Mouse (Mus musculus): ENCODE data around the gene Irak2. TPM values are rescaled to one million over a fixed set of nuclear protein-coding genes. Genes with fewer than 3 reads are reported as not detected.

Irak2 gene
- polyA plus RNA-seq, 1 experiment from 2014 or later, result 34.6 TPM

DNA sequence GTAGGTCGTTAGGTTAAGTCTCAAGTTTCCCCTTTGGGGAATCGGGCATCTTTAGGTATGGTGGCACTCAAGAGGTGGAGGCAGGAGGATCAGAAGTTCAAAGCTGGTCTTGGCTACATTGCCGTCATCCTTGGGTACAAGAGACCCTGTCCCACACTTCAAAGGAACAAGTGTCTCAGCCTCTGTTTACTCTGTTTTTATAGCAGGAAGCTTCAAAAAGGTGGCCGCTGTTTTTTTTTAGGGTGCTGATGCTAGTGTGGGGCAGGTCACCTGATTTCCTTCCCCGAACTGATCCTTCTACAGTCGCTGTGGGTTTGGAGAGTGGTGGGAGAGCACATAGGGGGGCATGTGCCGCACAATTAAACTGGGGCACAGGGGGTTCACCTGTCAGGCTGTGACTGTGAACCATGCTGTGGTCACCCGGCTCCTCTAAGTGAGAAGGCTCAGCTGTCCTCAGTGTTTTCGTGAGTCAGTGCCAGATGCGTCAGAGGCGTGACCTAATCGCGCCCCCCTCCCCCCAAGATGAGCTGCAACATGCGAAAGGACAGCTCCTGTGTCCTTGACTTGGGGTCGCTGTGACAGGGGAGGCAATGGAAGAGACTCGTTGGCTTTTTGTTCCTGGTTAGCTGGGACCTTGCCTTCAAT lies 16.6 kb downstream of the Irak2 start:
- ChIA-PET POLR2A (interaction anchor here (1.1 kb wide), 1 partner anchor 11 kb away, joined by 3 read pairs; no protein-coding TSS in a partner anchor), CTCF (interaction anchor here (0.9 to 1.6 kb wide), 2 partner anchors 16 to 19 kb away, joined by 3 to 6 read pairs; partner anchors contain the start of gene Irak2)
- ATAC-seq, result no peak
- no peak for DNase-seq (ENCODE audit: low read depth, low spot score)
- H3K27me3 ChIP-seq, result no peaks in the 10 kb centered on the region
- TF ChIP-seq CTCF (IDR thresholded peaks at IDR 0.05), result no peak
- in situ Hi-C loops (cut with MboI; ENCODE audit: low pct_unique_long_range_greater_than_20kb), result no loop called here

DNA sequence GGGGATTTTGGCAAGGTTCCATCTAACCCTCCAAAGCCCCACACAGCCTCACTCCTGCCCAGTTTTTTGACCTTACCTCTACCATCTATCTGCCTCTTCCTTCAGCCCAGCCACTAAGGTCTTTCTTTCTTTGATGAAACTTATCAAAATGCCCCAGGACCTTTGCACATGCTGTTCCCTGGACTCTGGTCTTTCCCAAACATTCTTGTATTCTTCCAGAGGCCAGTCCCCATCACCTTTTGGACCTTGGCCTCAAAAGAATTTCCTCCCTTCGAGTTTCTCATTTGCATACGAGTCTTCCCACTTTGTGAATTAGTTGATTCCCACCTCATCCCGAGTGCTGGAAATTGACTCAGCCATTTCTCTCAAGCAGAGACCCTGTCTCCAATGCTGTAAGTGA lies 17.2 kb downstream of the Irak2 start:
- in situ Hi-C loops (cut with MboI; ENCODE audit: low pct_unique_long_range_greater_than_20kb), result no loop called here
- POLR2A ChIA-PET, result no interaction called here
- DNase-seq (ENCODE audit: low read depth, low spot score), result no peak
- CTCF ChIA-PET, result interaction anchor here (0.9 to 1.6 kb wide), 2 partner anchors 17 to 19 kb away, joined by 3 to 6 read pairs; partner anchors contain the start of gene Irak2
- no peak for TF ChIP-seq CTCF (IDR thresholded peaks at IDR 0.05)
- no peaks in the 10 kb centered on the region for H3K27me3 ChIP-seq
- no peak for ATAC-seq

DNA sequence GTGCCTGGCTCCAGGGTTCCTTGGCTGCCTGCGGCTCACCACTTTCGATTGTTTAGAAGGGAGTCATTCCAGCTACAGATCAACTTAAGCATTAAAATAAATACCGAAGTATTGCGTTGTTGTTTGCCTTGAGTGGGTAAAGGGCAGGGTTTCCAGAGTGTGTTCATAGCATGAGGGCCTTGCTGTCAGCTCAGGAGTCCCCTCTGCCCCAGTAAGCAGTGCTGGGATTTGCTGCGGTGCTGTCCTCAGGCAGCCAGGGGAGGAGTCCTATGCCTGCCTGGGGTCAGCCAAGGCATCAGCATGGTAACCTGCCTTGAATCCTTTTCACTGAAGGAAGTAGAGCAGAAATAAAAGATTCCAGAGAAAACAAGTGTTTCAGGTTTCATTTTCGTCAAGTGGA lies 18.6 kb downstream of the Irak2 start:
- no peaks in the 10 kb centered on the region for H3K27me3 ChIP-seq
- ATAC-seq (no peak), DNase-seq (ENCODE audit: low read depth, low spot score) (no peak)
- TF ChIP-seq CTCF (IDR thresholded peaks at IDR 0.05), result no peak
- in situ Hi-C loops (cut with MboI; ENCODE audit: low pct_unique_long_range_greater_than_20kb), result no loop called here
- POLR2A ChIA-PET, result no interaction called here
- CTCF ChIA-PET, result no interaction called here

DNA sequence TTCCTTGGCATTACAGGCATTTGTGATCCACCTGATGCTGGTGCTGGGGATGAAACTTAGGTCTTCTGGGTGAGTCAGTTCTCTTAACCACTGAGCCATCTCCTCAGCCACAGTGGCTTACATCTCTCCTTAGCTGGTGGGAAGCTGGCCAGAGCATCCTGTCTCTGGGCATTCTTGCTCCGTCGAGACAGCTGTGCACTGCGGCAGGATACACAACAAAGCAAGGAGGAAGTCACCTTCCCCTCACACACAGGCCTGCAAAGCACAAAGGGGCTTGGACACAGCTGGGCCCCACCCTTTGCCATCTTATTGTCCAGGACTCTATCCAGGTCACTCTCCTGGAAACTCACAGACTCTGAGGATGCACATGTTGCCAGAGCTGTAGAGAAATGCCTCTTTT lies 20.0 kb downstream of the Irak2 start:
- ChIA-PET POLR2A (no interaction called here), CTCF (interaction anchor here (4.9 kb wide), 1 partner anchor 19 kb away, joined by 29 read pairs; the partner anchor contains the start of gene Irak2)
- in situ Hi-C loops (cut with MboI; ENCODE audit: low pct_unique_long_range_greater_than_20kb), result no loop called here
- no peak for DNase-seq (ENCODE audit: low read depth, low spot score)
- no peaks in the 10 kb centered on the region for H3K27me3 ChIP-seq
- no peak for TF ChIP-seq CTCF (IDR thresholded peaks at IDR 0.05)
- no peak for ATAC-seq

DNA sequence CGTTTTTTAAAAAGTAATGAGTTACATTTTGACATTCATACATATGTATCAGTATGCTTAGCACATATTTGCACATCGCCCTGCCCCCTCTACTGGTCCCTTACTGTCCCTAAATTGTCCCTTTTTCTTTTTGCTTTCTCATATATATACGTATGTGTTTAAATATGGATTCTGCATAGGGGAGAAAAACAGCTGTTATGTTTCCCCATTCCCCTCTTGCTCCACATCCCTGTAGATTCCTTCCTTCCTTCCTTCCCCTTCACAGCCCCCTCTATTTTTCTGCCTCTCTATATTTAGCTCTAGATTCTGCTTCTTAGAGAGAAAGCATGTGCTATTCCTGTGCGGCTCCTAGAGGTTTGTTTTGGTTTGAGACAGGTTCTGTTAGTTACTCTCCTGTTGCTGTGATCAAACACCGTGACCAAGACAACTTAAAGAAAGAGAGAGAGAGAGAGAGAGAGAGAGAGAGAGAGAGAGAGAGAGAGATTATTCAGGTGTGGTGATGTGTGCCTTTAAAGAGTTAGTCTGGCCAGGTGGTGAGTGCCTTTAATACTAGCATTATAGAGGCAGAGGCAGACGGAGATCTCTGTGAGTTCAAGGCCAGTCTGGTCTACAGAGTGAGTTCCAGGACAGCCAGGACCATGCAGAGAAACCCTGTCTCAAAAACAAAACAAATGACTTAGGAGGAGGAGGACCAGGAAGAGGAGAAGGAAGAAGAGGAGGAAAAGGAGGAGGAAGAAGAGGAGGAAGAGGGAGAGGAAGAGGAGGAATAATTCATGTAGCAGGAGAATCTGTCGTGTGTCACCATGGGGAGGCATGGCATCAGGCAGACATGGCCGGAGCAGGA lies 21.6 kb downstream of the Irak2 start:
- POLR2A ChIA-PET, result interaction anchor here (0.7 kb wide), 1 partner anchor 98 kb away, joined by 4 read pairs; no protein-coding TSS in a partner anchor
- ATAC-seq (no peak), DNase-seq (ENCODE audit: low read depth, low spot score) (no peak)
- in situ Hi-C loops (cut with MboI; ENCODE audit: low pct_unique_long_range_greater_than_20kb), result no loop called here
- CTCF ChIA-PET, result interaction anchor here (1.1 to 4.9 kb wide), 5 partner anchors 11 to 25 kb away, joined by 3 to 29 read pairs (median 7); partner anchors contain the start of gene Irak2
- no peaks in the 10 kb centered on the region for H3K27me3 ChIP-seq
- TF ChIP-seq CTCF (IDR thresholded peaks at IDR 0.05), result no peak

DNA sequence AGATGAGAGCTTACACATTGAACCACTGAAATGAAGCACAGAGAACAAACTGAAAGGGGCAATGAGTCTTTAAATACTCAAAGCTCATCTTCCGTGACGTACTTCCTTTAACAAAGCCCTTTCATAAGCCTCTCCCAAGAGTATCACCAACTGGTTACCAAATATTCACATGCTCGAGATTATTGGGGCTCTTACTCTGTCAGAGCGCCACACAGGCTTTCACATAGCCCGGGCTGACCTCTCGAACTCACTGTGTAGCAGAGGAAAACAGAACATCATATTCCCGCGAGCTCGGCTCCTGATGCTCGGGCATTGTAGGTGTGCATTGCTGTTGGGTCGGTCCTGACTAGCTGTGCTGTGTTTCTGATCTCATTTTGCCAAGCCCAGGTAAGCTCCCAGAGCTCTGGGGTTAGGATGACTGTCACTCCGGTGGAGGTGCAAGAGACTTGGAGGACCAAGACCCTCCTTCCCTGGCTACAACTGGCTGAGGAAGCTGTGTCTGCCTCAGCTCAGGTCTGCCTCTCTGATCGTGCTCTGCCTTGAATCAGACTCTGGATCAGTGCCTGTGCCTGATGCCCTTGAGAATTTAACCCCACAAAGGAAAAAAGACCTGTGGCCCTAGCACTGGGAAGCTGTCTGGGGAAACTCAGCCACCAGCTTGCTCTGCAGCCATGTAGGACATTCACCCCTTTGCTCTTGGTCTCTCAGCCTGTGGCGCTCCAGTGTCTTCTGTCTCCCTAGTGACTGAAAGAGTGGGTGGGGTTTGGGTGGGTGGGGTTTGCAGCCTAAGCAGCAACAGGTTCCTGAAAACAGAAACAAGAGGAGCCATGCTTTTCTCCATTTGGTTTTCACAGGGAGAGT lies 22.5 kb downstream of the Irak2 start:
- ChIA-PET CTCF (interaction anchor here (1.1 to 4.9 kb wide), 5 partner anchors 10 to 26 kb away, joined by 3 to 29 read pairs (median 7); partner anchors contain the start of gene Irak2), POLR2A (no interaction called here)
- no peak for TF ChIP-seq CTCF (IDR thresholded peaks at IDR 0.05)
- in situ Hi-C loops (cut with MboI; ENCODE audit: low pct_unique_long_range_greater_than_20kb), result no loop called here
- DNase-seq (ENCODE audit: low read depth, low spot score), result no peak
- H3K27me3 ChIP-seq, result no peaks in the 10 kb centered on the region
- ATAC-seq, result peak; percentile 20

DNA sequence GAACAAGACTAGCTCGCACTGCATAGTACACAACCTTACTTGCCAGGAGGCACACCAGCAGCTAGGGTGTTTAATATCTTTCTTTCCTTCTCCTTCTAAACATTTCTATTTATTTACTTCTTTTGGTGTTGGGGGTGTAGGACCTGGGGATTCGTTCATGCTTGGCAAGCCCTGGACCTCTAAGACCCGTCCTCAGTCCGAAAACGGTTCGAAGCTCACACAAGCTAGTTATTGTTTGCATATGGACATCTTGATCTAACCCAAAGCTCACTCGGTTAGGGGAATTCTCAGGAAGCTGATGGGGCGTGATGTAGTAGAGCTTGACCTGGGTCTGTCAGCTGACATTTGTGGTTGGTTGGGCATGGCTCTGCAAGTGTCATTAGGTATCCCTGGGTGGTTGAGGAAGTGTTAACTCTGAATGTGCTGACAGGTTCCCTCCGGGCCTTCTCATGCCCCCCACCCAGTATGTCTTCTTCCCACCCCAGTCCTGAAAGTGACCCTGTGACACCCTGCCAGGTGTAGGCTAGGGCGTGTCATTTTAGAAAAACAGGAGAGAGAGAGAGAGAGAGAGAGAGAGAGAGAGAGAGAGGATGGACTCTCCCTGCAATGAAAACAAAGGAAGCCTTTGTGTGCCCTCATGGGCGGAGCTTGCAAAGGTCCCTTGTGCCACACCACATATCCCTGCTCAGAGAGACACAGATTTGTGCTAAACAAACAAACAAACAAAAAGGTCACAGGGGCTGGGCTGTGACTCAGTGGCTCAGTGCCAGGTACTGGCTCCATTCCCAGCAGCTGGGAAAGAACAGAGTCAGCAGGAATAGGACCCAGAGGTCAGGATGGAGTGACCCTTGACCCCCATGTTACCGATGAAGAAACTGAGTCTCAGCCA lies 23.3 kb downstream of the Irak2 start:
- no peak for TF ChIP-seq CTCF (IDR thresholded peaks at IDR 0.05)
- in situ Hi-C loops (cut with MboI; ENCODE audit: low pct_unique_long_range_greater_than_20kb), result no loop called here
- no peak for DNase-seq (ENCODE audit: low read depth, low spot score)
- POLR2A ChIA-PET, result interaction anchor here (0.5 to 0.9 kb wide), 2 partner anchors 35 to 616 kb away, joined by 3 to 4 read pairs; partner anchors contain the start of genes Tatdn2 and Thumpd3
- H3K27me3 ChIP-seq, result no peaks in the 10 kb centered on the region
- peak; percentile 55 for ATAC-seq
- CTCF ChIA-PET, result interaction anchor here (2.2 to 4.9 kb wide), 3 partner anchors 9 to 22 kb away, joined by 7 to 29 read pairs (median 8); partner anchors contain the start of gene Irak2

DNA sequence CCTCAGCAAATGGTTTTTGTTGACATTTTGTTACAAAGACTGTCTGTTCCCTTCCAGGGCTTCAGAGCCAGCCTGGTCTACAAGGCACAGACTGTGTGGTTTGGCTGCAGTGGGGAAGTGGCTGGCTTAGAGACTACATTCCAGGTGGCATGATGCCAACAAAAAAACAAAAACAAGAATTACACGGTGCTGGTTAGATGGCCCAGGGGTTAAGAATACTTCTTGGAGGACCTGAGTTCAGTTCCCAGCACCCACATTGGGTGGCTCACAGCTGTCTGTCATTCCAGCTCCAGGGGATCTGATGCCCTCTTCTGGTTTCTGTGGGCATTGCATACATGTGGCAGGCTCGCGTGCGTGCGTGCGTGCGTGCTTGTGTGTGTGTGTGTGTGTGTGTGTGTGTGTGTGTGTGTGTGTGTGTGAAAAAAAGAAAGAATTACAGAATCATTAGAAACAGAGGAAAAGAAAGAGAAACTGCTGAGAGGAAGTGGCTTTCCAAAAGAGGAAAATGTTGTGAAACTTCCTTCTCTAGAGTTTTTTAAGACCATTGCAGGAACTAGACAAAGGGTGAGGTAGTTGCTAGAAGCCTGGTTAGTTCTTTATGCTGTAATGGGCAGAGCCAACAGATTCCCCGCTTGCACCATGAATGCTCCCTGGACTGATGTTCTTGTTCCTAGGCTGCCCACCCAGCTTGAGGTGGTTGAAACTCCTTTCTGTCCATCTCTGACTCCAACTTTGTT lies 24.9 kb downstream of the Irak2 start:
- no peak for TF ChIP-seq CTCF (IDR thresholded peaks at IDR 0.05)
- POLR2A ChIA-PET, result no interaction called here
- ATAC-seq (no peak), DNase-seq (ENCODE audit: low read depth, low spot score) (no peak)
- no peaks in the 10 kb centered on the region for H3K27me3 ChIP-seq
- in situ Hi-C loops (cut with MboI; ENCODE audit: low pct_unique_long_range_greater_than_20kb), result no loop called here
- CTCF ChIA-PET, result interaction anchor here (1.8 kb wide), 1 partner anchor 24 kb away, joined by 12 read pairs; the partner anchor contains the start of gene Irak2

Data from Patski (cell line).